Mouse (Mus musculus): ENCODE measurements at regions not wholly inside any gene's neighbourhood (a gene's known extent, or its start where the extent isn't known, plus 50 kb on each side); places are given as distances from the start of the nearest gene placed in this dataset.
A peak's percentile ranks its signal among the peaks of the same experiment; 100 is the strongest.

DNA sequence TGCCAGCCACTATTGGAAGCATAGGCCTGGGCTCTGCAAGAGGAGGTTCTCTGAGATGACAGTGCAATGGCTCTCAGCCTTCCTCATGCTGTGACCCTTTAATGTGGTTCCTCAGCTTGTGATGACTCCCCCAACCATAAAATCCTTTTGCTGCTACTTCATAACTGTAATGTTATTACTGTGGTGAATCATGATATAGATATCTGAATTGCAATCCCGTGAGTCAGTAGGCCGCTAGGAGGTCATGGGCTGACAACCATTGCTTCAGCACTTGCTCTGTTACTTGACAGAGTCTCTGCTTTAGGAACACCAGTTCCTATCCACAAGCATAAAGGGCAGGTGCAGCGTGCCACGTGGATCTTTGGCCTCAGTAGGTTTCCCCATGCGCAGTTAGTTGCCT lies 69.8 kb upstream of the Vps8 start:
- Histone ChIP-seq H3K4me1 (replicated peaks; ENCODE audit: control insufficient read depth, insufficient read depth, low read length) (no peaks in the 10 kb centered on the region), H3K4me3 (replicated peaks; ENCODE audit: low read length) (no peak overlapping the region), H3K9me3 (ENCODE audit: control insufficient read depth, low read length) (no peaks in the 10 kb centered on the region), H3K27me3 (ENCODE audit: control insufficient read depth, insufficient read depth, low read length) (no peaks in the 10 kb centered on the region), H3K36me3 (replicated peaks; ENCODE audit: control insufficient read depth, insufficient read depth) (no peaks in the 10 kb centered on the region), H3K9ac (no peak overlapping the region), H3K27ac (no peak overlapping the region), H3K4me2 (replicated peaks) (no peak overlapping the region)
- WGBS: 59% methylated on average over 5 of the region's 5 CpGs
- ATAC-seq (ENCODE audit: low FRiP score) (no peak), DNase-seq (ENCODE audit: low spot score) (no peak)

DNA sequence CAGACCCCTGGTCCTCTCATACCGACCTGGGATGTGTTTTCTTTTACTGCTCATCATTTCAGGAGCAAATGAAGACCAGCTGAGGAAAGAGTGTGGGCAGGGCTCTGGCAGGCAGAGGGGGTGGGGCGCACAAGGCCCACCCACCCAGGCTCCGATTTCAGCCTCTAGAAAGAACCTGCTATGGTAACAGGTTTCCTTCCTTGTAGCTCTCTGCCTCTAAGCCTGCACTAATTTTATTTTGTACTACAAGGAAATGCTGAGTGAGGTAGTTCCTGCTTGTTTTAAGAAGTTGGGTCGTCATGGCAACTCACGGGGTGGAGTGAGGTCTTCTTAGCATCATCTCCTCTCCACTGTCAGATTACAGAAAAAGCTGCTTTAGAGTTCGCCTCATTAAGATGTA lies 69.4 kb upstream of the Vps8 start:
- no peak for ATAC-seq (ENCODE audit: low FRiP score)
- Histone ChIP-seq H3K4me1 (replicated peaks; ENCODE audit: control insufficient read depth, insufficient read depth, low read length) (no peaks in the 10 kb centered on the region), H3K9me3 (ENCODE audit: control insufficient read depth, low read length) (no peaks in the 10 kb centered on the region), H3K27me3 (ENCODE audit: control insufficient read depth, insufficient read depth, low read length) (no peaks in the 10 kb centered on the region), H3K9ac (no peak overlapping the region), H3K36me3 (replicated peaks; ENCODE audit: control insufficient read depth, insufficient read depth) (no peaks in the 10 kb centered on the region), H3K4me2 (replicated peaks) (no peak overlapping the region), H3K4me3 (replicated peaks; ENCODE audit: low read length) (no peak overlapping the region), H3K27ac (no peak overlapping the region)
- WGBS: 25% methylated on average over 6 of the region's 6 CpGs
- no peak for DNase-seq (ENCODE audit: low spot score)

DNA sequence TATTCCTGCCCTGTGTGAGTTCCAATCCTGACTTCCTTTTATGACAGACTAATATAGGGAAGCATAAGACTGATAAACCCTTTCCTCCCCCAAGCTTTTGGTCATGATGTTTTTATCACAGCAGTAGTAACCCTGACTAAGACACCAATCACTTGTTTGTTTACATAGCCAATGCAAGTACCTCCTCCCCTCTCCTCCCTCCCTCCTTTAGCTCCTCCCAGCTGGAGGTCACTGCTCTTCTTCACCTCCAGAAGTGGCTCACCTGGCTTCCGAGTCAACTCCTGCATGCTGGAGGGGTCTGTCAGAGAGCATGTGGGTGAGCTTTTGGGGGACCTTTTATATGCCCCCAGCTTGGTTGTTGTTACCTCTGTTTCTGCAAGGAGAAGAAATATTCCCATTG lies 67.3 kb upstream of the Vps8 start:
- Histone ChIP-seq H3K36me3 (replicated peaks; ENCODE audit: control insufficient read depth, insufficient read depth) (no peaks in the 10 kb centered on the region), H3K27me3 (ENCODE audit: control insufficient read depth, insufficient read depth, low read length) (no peaks in the 10 kb centered on the region), H3K9ac (no peak overlapping the region), H3K27ac (no peak overlapping the region), H3K4me1 (replicated peaks; ENCODE audit: control insufficient read depth, insufficient read depth, low read length) (no peaks in the 10 kb centered on the region), H3K9me3 (ENCODE audit: control insufficient read depth, low read length) (no peaks in the 10 kb centered on the region), H3K4me3 (replicated peaks; ENCODE audit: low read length) (no peak overlapping the region), H3K4me2 (replicated peaks) (no peak overlapping the region)
- DNase-seq (ENCODE audit: low spot score) (no peak), ATAC-seq (ENCODE audit: low FRiP score) (no peak)
- WGBS: 86% methylated on average over 1 of the region's 1 CpGs

DNA sequence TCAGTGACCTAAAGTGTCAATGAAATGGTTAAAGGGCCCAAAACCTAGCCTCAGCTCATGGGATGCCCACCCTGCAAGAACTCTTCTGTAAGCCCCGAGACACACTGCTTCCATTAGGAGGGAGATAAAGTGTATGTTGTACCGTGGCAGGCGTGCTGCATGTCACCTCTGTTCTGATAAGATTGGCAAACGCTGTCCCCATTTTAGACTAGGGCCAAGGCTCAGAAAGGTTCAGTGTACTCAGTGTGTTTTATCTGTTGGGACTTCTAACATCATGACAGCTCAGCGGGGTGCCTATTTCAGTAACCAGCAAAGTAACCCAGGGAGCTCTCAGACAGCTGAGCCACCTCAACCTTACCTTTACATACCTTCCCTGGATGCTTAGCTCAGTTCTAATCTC lies 65.5 kb upstream of the Vps8 start:
- Histone ChIP-seq H3K27me3 (ENCODE audit: control insufficient read depth, insufficient read depth, low read length) (no peaks in the 10 kb centered on the region), H3K4me1 (replicated peaks; ENCODE audit: control insufficient read depth, insufficient read depth, low read length) (no peaks in the 10 kb centered on the region), H3K4me2 (replicated peaks) (no peak overlapping the region), H3K9ac (no peak overlapping the region), H3K36me3 (replicated peaks; ENCODE audit: control insufficient read depth, insufficient read depth) (no peaks in the 10 kb centered on the region), H3K27ac (no peak overlapping the region), H3K9me3 (ENCODE audit: control insufficient read depth, low read length) (no peaks in the 10 kb centered on the region), H3K4me3 (replicated peaks; ENCODE audit: low read length) (no peak overlapping the region)
- WGBS: 68% methylated on average over 5 of the region's 5 CpGs
- DNase-seq (ENCODE audit: low spot score): no peak
- ATAC-seq (ENCODE audit: low FRiP score): no peak

DNA sequence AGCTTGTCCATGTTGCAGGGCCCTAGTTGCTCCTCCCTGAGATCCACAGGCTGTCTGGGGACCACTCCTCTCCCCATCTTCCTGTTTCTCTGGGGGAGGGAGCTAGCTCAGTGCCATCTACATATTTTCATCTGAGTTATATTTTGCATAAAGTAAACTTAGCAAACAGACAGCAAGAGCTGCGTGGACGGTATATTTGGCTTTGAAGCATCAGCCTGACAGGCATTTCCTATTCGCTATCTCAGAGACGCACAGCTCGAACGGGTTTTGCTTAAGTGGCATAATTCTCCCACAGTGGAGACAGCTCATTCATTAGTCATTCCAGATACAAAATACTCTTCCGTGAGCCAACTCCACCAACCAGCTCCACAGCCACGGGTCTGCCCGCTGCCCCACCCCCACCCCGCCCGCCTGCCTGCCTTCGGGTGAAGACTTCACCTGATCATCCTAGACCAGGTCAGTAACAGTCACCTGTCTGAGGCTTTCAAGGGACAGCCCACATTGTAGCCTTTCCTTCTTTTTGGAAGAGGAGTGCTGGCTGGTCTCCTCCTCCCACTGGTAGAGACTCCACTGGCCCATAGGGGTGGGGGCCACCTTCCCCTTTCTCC lies 64.5 kb upstream of the Vps8 start:
- Histone ChIP-seq H3K4me2 (replicated peaks) (no peak overlapping the region), H3K27ac (no peak overlapping the region), H3K27me3 (ENCODE audit: control insufficient read depth, insufficient read depth, low read length) (no peaks in the 10 kb centered on the region), H3K9me3 (ENCODE audit: control insufficient read depth, low read length) (no peaks in the 10 kb centered on the region), H3K9ac (no peak overlapping the region), H3K4me1 (replicated peaks; ENCODE audit: control insufficient read depth, insufficient read depth, low read length) (no peaks in the 10 kb centered on the region), H3K4me3 (replicated peaks; ENCODE audit: low read length) (no peak overlapping the region), H3K36me3 (replicated peaks; ENCODE audit: control insufficient read depth, insufficient read depth) (no peaks in the 10 kb centered on the region)
- 62% methylated on average over 12 of the region's 12 CpGs for WGBS
- ATAC-seq (ENCODE audit: low FRiP score) (no peak), DNase-seq (ENCODE audit: low spot score) (no peak)

DNA sequence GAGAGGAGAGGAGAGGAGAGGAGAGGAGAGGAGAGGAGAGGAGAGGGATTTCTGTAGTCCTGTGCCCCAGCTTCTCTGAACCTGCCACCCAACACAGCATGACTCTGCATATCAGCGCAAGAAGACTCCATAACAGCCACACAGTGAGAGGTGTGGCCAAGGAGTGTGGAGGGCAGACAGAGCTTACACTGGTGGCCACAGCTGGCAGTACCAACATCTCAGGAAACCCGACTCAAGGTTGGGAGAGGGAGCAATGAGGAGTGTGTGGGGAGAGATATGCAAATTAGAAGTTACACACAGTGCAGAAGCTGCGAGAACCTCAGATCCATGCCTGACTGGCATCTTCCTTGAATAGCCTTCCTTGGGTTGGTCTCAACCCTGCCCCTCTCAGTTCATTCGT lies 63.5 kb upstream of the Vps8 start:
- H3K9ac ChIP-seq: no peak overlapping the region
- no peak overlapping the region for H3K4me2 ChIP-seq (replicated peaks)
- DNase-seq (ENCODE audit: low spot score) (no peak), ATAC-seq (ENCODE audit: low FRiP score) (no peak)
- no peak overlapping the region for H3K4me3 ChIP-seq (replicated peaks; ENCODE audit: low read length)
- H3K36me3 ChIP-seq (replicated peaks; ENCODE audit: control insufficient read depth, insufficient read depth): no peaks in the 10 kb centered on the region
- no peaks in the 10 kb centered on the region for H3K27me3 ChIP-seq (ENCODE audit: control insufficient read depth, insufficient read depth, low read length)
- WGBS: 66% methylated on average over 4 of the region's 4 CpGs
- no peaks in the 10 kb centered on the region for H3K4me1 ChIP-seq (replicated peaks; ENCODE audit: control insufficient read depth, insufficient read depth, low read length)
- H3K9me3 ChIP-seq (ENCODE audit: control insufficient read depth, low read length): no peaks in the 10 kb centered on the region
- H3K27ac ChIP-seq: no peak overlapping the region

DNA sequence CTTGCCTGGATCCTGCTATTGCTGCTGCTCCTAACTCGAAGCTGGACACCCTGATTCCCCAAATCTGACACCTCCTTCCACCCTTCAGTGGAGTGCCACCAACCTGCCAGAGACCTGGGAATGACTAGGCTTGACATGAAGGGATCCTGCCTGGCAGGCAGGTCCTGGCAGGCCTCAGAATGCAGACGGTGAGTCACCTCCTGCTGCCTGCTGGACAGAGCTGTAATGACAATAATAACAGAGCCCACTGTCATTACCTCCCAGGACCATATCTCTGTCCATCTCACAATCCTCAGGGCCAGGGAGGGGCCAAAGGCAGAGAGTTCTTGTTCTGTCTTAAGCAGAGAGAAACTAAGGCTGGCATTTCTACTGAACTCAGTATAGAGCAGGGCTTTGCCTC lies 61.5 kb upstream of the Vps8 start:
- H3K4me1 ChIP-seq (replicated peaks; ENCODE audit: control insufficient read depth, insufficient read depth, low read length): no peaks in the 10 kb centered on the region
- WGBS: 72% methylated on average over 2 of the region's 2 CpGs
- H3K27ac ChIP-seq: no peak overlapping the region
- H3K4me2 ChIP-seq (replicated peaks): no peak overlapping the region
- no peak overlapping the region for H3K4me3 ChIP-seq (replicated peaks; ENCODE audit: low read length)
- H3K9me3 ChIP-seq (ENCODE audit: control insufficient read depth, low read length): no peaks in the 10 kb centered on the region
- H3K27me3 ChIP-seq (ENCODE audit: control insufficient read depth, insufficient read depth, low read length): no peaks in the 10 kb centered on the region
- H3K9ac ChIP-seq: no peak overlapping the region
- ATAC-seq (ENCODE audit: low FRiP score): no peak
- H3K36me3 ChIP-seq (replicated peaks; ENCODE audit: control insufficient read depth, insufficient read depth): no peaks in the 10 kb centered on the region
- no peak for DNase-seq (ENCODE audit: low spot score)

DNA sequence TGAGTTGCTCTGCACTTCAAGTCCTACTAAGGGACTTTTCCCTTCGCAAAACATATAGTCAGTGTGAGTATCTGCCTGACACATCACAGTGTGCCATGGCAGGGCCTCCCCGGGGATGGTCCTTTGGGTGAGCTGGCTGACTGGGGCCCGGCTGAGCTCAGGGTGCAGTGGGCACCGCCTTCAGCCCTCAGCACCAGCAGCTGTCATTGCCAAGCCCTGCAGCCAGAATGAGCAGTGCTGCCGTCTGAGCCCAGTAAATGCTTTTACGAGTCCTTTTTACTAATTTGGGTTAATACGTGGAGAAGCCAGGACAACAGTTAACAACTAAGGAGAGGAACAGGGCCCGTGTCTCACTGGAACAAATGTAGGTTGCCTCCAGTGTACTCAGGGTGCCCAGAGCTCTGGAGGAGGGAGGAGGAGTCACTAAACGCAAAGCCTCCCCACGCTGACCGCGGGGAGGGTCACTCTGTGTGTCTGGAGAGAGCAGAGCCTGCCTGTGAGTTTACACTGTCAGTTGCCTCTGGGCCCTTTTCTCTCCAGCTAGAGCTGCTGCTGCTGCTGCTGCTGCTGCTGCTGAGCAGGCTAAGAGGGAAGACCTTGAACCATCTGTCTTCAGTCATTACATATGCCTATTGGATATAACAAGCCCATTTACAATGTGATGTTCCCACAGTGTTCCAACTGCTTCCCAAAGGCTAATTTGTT lies 60.1 kb upstream of the Vps8 start:
- Histone ChIP-seq H3K9me3 (ENCODE audit: control insufficient read depth, low read length) (no peaks in the 10 kb centered on the region), H3K36me3 (replicated peaks; ENCODE audit: control insufficient read depth, insufficient read depth) (no peaks in the 10 kb centered on the region), H3K27me3 (ENCODE audit: control insufficient read depth, insufficient read depth, low read length) (no peaks in the 10 kb centered on the region), H3K4me1 (replicated peaks; ENCODE audit: control insufficient read depth, insufficient read depth, low read length) (no peaks in the 10 kb centered on the region), H3K4me2 (replicated peaks) (no peak overlapping the region), H3K9ac (no peak overlapping the region), H3K4me3 (replicated peaks; ENCODE audit: low read length) (no peak overlapping the region), H3K27ac (peak overlapping the region; percentile 41; the same call in 1 of the 2 replicates)
- ATAC-seq (ENCODE audit: low FRiP score) (peak; percentile 46), DNase-seq (ENCODE audit: low spot score) (peak; percentile 53)
- WGBS: 50% methylated on average over 12 of the region's 12 CpGs

DNA sequence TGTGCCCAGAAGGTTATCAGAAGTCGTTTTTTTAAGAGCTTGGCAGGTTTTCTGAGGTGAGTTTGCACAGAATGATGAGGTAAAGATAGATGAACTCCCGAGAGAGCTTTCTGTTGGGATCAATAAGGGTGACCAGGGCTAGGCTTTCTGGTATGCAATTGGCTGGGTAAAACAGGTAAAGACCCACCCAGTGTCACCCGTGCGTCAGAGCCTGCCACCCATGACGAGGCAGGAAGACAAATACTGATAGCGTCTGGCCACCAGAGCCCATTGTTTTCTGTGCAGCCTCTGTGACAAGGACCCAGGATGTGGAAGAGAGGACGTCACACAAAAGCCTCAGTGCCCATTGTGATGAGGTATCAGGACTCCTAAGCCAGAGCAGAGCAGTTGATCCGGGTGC lies 58.0 kb upstream of the Vps8 start:
- H3K9me3 ChIP-seq (ENCODE audit: control insufficient read depth, low read length): no peaks in the 10 kb centered on the region
- no peak overlapping the region for H3K9ac ChIP-seq
- ATAC-seq (ENCODE audit: low FRiP score) (no peak), DNase-seq (ENCODE audit: low spot score) (no peak)
- 30% methylated on average over 8 of the region's 8 CpGs for WGBS
- no peak overlapping the region for H3K4me2 ChIP-seq (replicated peaks)
- no peaks in the 10 kb centered on the region for H3K27me3 ChIP-seq (ENCODE audit: control insufficient read depth, insufficient read depth, low read length)
- H3K36me3 ChIP-seq (replicated peaks; ENCODE audit: control insufficient read depth, insufficient read depth): no peaks in the 10 kb centered on the region
- H3K4me1 ChIP-seq (replicated peaks; ENCODE audit: control insufficient read depth, insufficient read depth, low read length): no peaks in the 10 kb centered on the region
- no peak overlapping the region for H3K27ac ChIP-seq
- H3K4me3 ChIP-seq (replicated peaks; ENCODE audit: low read length): no peak overlapping the region

DNA sequence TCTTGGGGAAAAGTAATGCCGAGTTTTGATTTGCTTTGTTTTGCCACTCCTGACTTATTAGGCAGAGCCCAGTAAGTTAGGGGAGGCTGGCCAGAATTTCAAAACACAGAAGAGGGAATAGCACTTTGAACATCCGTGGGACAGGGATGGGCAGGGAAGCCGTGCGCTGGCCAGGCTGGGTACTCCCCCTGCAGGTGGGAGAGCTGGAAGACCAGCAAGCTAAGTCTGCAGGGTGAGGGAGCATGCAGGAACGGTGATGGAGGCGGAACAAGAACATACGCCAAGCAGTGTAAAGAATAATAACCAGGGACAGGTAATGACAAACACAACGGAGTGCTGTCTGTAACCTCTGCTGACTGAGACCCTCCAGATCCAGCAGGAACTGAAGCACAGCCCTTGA lies 55.5 kb upstream of the Vps8 start:
- H3K4me3 ChIP-seq (replicated peaks; ENCODE audit: low read length): no peak overlapping the region
- H3K4me1 ChIP-seq (replicated peaks; ENCODE audit: control insufficient read depth, insufficient read depth, low read length): no peaks in the 10 kb centered on the region
- H3K9ac ChIP-seq: no peak overlapping the region
- no peak overlapping the region for H3K4me2 ChIP-seq (replicated peaks)
- no peaks in the 10 kb centered on the region for H3K9me3 ChIP-seq (ENCODE audit: control insufficient read depth, low read length)
- WGBS: 31% methylated on average over 8 of the region's 8 CpGs
- no peaks in the 10 kb centered on the region for H3K36me3 ChIP-seq (replicated peaks; ENCODE audit: control insufficient read depth, insufficient read depth)
- ATAC-seq (ENCODE audit: low FRiP score) (0 out of 2 replicates have a peak, but pooled peaks have one; percentile 56), DNase-seq (ENCODE audit: low spot score) (no peak)
- H3K27ac ChIP-seq: no peak overlapping the region
- H3K27me3 ChIP-seq (ENCODE audit: control insufficient read depth, insufficient read depth, low read length): no peaks in the 10 kb centered on the region

Measured in hindbrain, embryonic 14.5 days (tissue).